Mouse (Mus musculus) cerebellum, adult 2 months (tissue): ENCODE data around the gene Cabin1. TPM values are rescaled to one million over a fixed set of nuclear protein-coding genes. Genes with fewer than 3 reads are reported as not detected.

Experiments
- DNase-seq, 2 experiments: peaks; one replicate each; pipeline ENCODE4 v3.0.0; 2021
- H3K27ac ChIP-seq: fragments of 200-500 bp; 2 replicates; pipeline ENCODE4 v1.5.1; 2012; ENCODE audit warnings: low read length, control low read depth, inconsistent platforms; ENCODE audit not compliant: insufficient read depth
- H3K27me3 ChIP-seq: fragments of 200-500 bp; 2 replicates; pipeline ENCODE4 v1.6.1; 2012; ENCODE audit warnings: inconsistent platforms, mild to moderate bottlenecking, low read length, moderate library complexity; ENCODE audit not compliant: control insufficient read depth, insufficient read depth
- H3K4me1 ChIP-seq: fragments of 200-500 bp; 2 replicates; pipeline ENCODE4 v1.6.1; 2011; ENCODE audit warnings: low read length; ENCODE audit not compliant: control insufficient read depth, insufficient read depth
- H3K4me3 ChIP-seq: fragments of 200-500 bp; replicated peaks from 2 replicates; pipeline ENCODE3; 2011; ENCODE audit warnings: mild to moderate bottlenecking, low read depth, low read length, control low read depth; ENCODE audit not compliant: insufficient read depth
- CTCF ChIP-seq: fragments of 200-500 bp; IDR thresholded peaks from 2 replicates; pipeline ENCODE4 v1.5.1; 2011; ENCODE audit warnings: low read depth, mild to moderate bottlenecking, control low read depth, low read length, moderate library complexity, borderline replicate concordance; ENCODE audit not compliant: insufficient read depth
- POLR2A ChIP-seq: fragments of 200-500 bp; IDR thresholded peaks from 2 replicates; pipeline ENCODE4 v1.6.1; 2011; ENCODE audit warnings: low read length, control low read depth, borderline replicate concordance; ENCODE audit not compliant: insufficient read depth
- WGBS: fragments of 180-500 bp; shearing (Covaris S2); methylation state at CpG from one replicate; pipeline ENCODE4 v1.1.7; 2018; 5-methylcytosine and 5-hydroxymethylcytosine counted together
- polyA plus RNA-seq: library from polyadenylated mRNA; depleted of rRNA; stranded (reverse); fragments of >200 nt; gene quantifications from 2 replicates; pipeline ENCODE4 v1.2.3, GENCODE M21; 2012

Cabin1 gene
- polyA plus RNA-seq, 1 experiment: 48.6 TPM

DNA sequence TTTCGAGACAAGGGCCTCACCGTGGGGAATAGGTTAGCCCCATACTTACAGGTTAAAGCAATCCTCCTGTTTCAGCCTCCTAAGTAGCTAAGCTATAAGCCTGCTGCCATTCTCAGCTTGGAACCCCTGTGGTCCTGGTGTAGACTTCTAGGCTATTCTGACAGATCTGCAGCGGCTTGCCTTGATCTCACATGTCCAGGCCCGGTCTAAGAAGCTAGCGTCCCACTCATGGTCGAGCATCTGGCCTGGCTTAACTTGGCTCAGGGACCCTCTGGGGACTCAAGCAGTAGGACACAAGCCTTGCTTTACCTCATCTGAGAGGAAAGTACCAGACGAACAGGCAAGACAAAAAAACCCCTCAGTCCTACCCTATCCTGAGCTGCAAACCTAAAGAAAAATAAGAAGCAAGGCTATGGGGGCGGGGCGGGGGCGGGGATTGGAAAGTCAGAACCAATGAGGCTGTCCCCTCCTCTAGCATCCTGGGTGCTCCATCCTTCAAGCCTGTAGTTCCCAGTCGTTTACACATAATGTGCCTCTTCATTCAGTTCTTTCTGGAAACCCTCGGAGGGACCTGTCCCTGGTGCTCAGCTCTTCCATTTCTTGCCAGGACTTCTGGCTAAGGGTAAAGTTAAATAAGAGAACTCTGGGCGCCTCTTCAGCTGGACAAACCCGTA, 129.0 kb downstream of the Cabin1 start:
- no peak overlapping the region for H3K27ac ChIP-seq
- H3K27me3 ChIP-seq: no peaks in the 10 kb centered on the region
- H3K4me1 ChIP-seq: no peaks in the 10 kb centered on the region
- WGBS: 71% methylated on average over 14 of the region's 14 CpGs
- DNase-seq: peak; percentile 17 to 18
- TF ChIP-seq CTCF: no peak
- TF ChIP-seq POLR2A: no peak
- no peak overlapping the region for H3K4me3 ChIP-seq

DNA sequence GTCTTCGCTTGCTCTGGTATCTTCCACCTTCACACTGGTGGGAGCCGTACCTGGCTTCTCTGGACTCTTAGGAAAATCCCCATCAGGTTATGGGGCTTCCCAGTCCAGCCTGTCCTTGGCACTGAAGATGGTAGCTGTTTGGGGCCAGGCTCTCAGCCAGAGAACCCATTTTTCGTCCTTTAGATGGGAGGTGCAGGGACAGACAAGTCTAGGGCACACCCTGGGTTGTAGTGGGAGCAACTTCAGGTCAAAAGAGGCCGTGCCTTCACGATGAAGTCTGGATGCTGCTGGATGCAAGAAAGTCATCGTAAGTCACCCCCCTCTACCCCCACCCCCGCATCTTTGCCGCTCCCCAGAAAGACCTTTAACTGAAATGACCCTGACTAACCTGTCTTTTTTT, 129.5 kb downstream of the Cabin1 start:
- Histone ChIP-seq H3K4me1 (no peaks in the 10 kb centered on the region), H3K27me3 (no peaks in the 10 kb centered on the region), H3K4me3 (no peak overlapping the region), H3K27ac (no peak overlapping the region)
- TF ChIP-seq CTCF (no peak), POLR2A (no peak)
- peak in 1 of 2 experiments; percentile 6 for DNase-seq
- whole genome bisulfite sequencing: 94% methylated on average over 8 of the region's 8 CpGs

DNA sequence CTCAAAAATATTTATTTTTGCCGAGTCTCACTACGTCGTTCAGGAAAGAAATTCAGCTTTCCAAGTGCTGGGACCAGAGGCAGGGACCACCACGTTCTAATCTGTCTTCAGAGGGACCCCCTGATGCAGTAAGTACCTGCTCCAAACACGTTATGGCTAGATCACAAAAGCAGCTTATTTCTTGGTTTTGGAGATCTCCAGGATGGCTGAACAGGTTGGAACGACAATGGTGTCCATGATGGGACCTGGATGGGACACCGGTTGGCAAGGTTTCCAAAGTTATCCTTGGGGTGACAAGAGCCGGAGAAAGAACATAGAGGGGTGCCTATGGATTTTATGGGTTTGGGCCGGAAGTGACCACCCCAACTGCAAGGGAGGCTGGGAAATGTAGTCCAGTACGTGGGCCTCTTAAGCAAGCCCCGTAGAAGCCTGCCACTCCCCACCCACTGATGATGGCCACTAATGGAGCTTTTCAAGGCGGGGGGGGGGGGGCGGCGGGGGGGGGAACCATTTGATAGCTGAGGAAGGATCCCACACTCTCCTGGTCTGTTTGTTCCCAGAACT, 130.5 kb downstream of the Cabin1 start:
- TF ChIP-seq POLR2A (no peak), CTCF (no peak)
- Histone ChIP-seq H3K27me3 (no peaks in the 10 kb centered on the region), H3K27ac (no peak overlapping the region), H3K4me3 (no peak overlapping the region), H3K4me1 (no peaks in the 10 kb centered on the region)
- WGBS: 79% methylated on average over 14 of the region's 14 CpGs
- DNase-seq: no peak

DNA sequence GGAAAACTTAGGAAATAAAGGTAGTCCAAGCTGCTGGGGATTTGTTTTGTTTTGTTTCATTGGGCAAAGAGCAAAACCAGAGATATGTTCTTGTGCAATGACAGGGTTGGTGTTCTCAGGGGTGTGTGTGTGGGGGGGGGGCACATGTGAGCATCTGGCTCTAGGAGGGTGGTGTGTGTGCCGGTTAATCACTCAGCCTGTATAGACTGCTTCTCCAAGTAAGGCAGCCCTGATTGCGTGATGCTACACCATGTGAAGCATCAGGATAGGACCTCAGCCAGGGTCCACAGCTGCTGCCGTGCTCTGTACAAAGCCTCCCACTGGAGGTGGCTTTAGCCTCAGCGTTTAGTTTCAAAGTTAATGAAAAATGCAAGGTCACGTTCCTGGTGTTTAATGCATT, 131.1 kb downstream of the Cabin1 start:
- TF ChIP-seq POLR2A (no peak), CTCF (no peak)
- H3K27ac ChIP-seq: no peak overlapping the region
- H3K4me1 ChIP-seq: no peaks in the 10 kb centered on the region
- H3K27me3 ChIP-seq: no peaks in the 10 kb centered on the region
- WGBS: 47% methylated on average over 5 of the region's 5 CpGs
- DNase-seq: no peak
- H3K4me3 ChIP-seq: no peak overlapping the region

DNA sequence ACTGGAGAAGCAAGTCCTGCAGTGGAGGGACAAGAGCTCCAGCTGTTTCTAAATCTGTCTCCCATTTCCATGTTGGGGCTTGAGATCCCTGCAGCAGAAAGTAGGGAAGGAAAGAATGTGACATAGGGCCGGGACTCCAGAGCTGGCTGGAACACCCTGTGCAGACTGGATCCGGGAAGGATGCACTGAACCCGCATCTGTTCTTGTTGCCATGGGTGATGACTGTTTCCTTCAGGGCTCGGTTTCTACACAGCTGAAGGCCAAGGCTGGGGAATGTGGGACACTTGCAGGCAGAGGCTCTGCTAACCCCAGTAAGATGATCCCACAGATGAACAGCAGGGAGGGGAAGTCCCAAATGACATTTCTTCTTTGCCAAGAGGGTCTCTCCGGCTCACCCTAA, 131.5 kb downstream of the Cabin1 start:
- Histone ChIP-seq H3K4me3 (no peak overlapping the region), H3K4me1 (no peaks in the 10 kb centered on the region), H3K27ac (no peak overlapping the region), H3K27me3 (no peaks in the 10 kb centered on the region)
- WGBS: 23% methylated on average over 5 of the region's 5 CpGs
- TF ChIP-seq CTCF (no peak), POLR2A (no peak)
- DNase-seq: peak in 1 of 2 experiments; percentile 4

DNA sequence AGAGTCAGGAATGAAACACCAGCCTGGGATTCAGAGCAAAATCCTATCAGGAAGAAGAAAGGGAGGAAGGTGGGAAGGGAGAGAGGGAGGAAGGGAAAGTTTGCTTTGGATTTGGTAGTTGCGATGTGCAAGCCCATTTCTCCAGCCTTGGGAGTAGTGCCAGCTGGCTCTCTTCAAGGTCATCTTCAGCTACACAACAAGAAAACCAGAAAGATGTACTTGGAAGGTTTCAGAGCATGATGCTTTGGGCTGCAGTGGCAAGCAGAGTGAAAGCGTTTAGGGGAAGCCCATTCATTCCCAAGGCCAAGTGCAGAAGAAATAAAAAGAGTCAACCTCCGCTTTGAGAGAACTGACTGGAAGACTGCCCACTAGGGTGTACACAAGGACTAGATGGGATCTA, 136.7 kb downstream of the Cabin1 start:
- Histone ChIP-seq H3K27me3 (no peaks in the 10 kb centered on the region), H3K27ac (no peak overlapping the region), H3K4me1 (no peaks in the 10 kb centered on the region), H3K4me3 (no peak overlapping the region)
- no peak for DNase-seq
- WGBS: 39% methylated on average over 3 of the region's 3 CpGs
- TF ChIP-seq POLR2A: no peak
- no peak for TF ChIP-seq CTCF

DNA sequence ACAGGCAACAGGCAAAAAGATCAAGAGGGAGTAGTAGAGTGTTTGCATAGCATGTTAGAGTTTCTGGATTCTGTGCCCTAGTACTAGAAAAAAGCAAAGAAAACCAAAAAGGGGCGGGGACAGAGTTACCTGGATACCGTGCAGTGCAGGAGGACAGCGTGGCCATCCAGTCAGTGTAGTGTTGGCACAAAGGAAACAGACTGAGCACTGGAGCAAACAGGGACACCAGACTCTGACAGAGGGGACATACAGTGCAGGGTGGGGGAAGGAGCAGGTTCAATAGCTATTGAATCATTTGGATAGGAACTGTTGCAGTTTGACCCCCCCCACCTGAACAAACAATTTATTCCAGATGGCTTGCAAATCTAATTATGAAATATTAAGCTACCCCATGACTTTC, 137.2 kb downstream of the Cabin1 start:
- H3K27ac ChIP-seq: no peak overlapping the region
- no peaks in the 10 kb centered on the region for H3K27me3 ChIP-seq
- no peak for DNase-seq
- H3K4me1 ChIP-seq: no peaks in the 10 kb centered on the region
- H3K4me3 ChIP-seq: no peak overlapping the region
- WGBS: 59% methylated on average over 3 of the region's 3 CpGs
- TF ChIP-seq POLR2A (no peak), CTCF (no peak)

DNA sequence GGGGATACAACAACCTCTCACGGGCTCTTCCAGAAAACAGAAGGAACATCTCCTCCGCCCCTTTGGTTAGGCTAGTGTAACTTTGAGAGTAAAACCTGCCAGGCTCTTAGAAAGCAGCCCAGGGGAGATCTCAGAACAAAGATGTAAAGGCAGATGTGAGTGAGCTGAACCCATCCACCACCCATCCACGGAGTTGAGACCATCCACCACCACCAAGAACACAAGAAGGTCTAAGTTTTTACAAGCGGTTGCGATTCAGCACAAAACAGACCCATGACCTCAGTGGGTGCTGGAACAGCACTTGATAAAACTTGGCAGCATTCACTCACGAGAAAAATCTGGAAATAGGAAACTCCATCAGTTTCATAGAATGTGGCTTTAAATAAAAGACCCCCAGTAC, 138.2 kb downstream of the Cabin1 start:
- WGBS: 33% methylated on average over 6 of the region's 6 CpGs
- TF ChIP-seq POLR2A (no peak), CTCF (no peak)
- Histone ChIP-seq H3K4me3 (no peak overlapping the region), H3K27ac (no peak overlapping the region), H3K27me3 (no peaks in the 10 kb centered on the region), H3K4me1 (no peaks in the 10 kb centered on the region)
- DNase-seq: no peak
